Mouse (Mus musculus) hindbrain, embryonic 11.5 days (tissue): ENCODE data around the gene 6030498E09Rik. TPM values are rescaled to one million over a fixed set of nuclear protein-coding genes. Genes with fewer than 3 reads are reported as not detected.

Source experiments
- ATAC-seq: fragments of 200-750 bp; cut with Nextera tagmentation; 2 replicates; pipeline ENCODE4 v1.8.0; 2017; ENCODE audit warnings: mild to moderate bottlenecking, moderate TSS enrichment, moderate library complexity; ENCODE audit not compliant: low FRiP score
- DNase-seq: peaks from one replicate; pipeline ENCODE4 v3.0.0-alpha.2; 2015; ENCODE audit warnings: low spot score
- H3K27ac ChIP-seq: fragments of 300-500 bp; sonication (generic); 2 replicates; pipeline ENCODE4 v1.5.1; 2014; ENCODE audit warnings: mild to moderate bottlenecking, low read depth, low read length
- H3K27me3 ChIP-seq: fragments of 300-500 bp; sonication (generic); 2 replicates; pipeline ENCODE4 v1.6.1; 2014; ENCODE audit warnings: mild to moderate bottlenecking, low read length, moderate library complexity, mixed read lengths; ENCODE audit not compliant: control insufficient read depth, insufficient read depth
- H3K36me3 ChIP-seq: fragments of 300-500 bp; sonication (generic); 2 replicates; pipeline ENCODE4 v1.6.1; 2014; ENCODE audit warnings: mild to moderate bottlenecking, low read length, moderate library complexity, mixed read lengths; ENCODE audit not compliant: control insufficient read depth, insufficient read depth
- H3K4me1 ChIP-seq: fragments of 300-500 bp; sonication (generic); replicated peaks from 2 replicates; pipeline ENCODE4 v1.6.1; 2014; ENCODE audit warnings: low read length, mixed read lengths; ENCODE audit not compliant: control insufficient read depth, insufficient read depth
- H3K4me2 ChIP-seq: fragments of 300-500 bp; sonication (generic); replicated peaks from 2 replicates; pipeline ENCODE4 v1.6.1; 2014; ENCODE audit warnings: mild to moderate bottlenecking, low read depth, low read length
- H3K4me3 ChIP-seq: fragments of 300-500 bp; sonication (generic); 2 replicates; pipeline ENCODE4 v1.5.1; 2014; ENCODE audit warnings: low read depth, low read length
- H3K9ac ChIP-seq: fragments of 300-500 bp; sonication (generic); 2 replicates; pipeline ENCODE4 v1.6.1; 2014; ENCODE audit warnings: low read depth, low read length
- H3K9me3 ChIP-seq: fragments of 300-500 bp; sonication (generic); 2 replicates; pipeline ENCODE4 v1.6.1; 2016; ENCODE audit warnings: low read length; ENCODE audit not compliant: control insufficient read depth
- WGBS: fragments of 180-500 bp; shearing (Covaris S2); extraction: QIAGEN DNeasy Blood & Tissue Kit; methylation state at CpG from one replicate; pipeline ENCODE4 v1.1.7; 2014; 5-methylcytosine and 5-hydroxymethylcytosine counted together
- polyA plus RNA-seq: library from polyadenylated mRNA; unstranded; fragments of >200 nt; fragmentation: Nextera tagmentation; extraction: Ambion mirVana; gene quantifications from 2 replicates; pipeline ENCODE4 v1.2.1, GENCODE M21; 2014

The 6030498E09Rik gene
- polyA plus RNA-seq, 1 experiment from 2014 or later = not detected

DNA sequence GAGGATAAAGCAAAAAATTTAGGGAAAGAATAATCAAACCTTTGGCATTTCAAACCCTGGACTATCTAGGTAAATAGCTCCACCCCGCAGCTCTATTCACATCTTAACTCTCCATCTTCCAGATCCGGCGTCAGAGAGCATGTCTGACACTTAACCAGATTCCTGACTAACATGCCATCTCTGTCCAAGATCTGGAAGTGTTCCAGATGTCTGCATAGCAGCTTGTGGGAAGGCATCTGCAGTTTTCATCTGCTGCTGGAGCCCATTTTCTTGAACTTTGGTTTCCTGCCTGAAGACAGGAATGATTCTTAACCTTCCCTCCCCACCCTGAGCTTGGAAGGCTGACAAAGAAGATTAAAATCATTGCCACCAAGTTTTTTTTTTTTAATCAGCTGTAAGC lies 44.4 kb downstream of the 6030498E09Rik start:
- Histone ChIP-seq H3K9ac (no peak overlapping the region), H3K9me3 (no peaks in the 10 kb centered on the region), H3K27me3 (no peaks in the 10 kb centered on the region), H3K4me2 (no peak overlapping the region), H3K4me1 (no peaks in the 10 kb centered on the region), H3K27ac (no peak overlapping the region), H3K4me3 (no peak overlapping the region), H3K36me3 (no peaks in the 10 kb centered on the region)
- WGBS = 78% methylated on average over 3 of the region's 3 CpGs
- DNase-seq (no peak), ATAC-seq (no peak)

DNA sequence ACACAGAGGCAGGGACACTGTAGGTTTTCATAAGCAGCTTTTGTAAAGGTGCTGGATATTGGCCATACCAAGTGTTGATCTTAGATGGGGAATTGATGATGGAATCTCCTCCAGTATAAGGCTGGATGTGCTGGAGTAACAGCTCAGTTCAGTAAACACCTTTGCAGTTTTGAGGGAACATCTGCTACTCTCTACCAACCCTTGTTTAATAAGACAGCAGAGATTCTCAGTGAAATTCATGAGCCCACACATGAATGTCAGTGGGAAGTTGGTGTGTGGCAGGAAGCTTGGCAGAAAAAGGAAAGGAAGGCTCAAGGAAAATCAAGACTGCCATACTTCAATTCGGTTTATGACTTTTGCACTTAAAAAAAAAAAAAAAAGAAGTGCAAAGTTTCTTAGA lies 186.1 kb downstream of the 6030498E09Rik start:
- DNase-seq (no peak), ATAC-seq (no peak)
- H3K4me3 ChIP-seq = no peak overlapping the region
- no peaks in the 10 kb centered on the region for H3K36me3 ChIP-seq
- no peaks in the 10 kb centered on the region for H3K4me1 ChIP-seq
- H3K4me2 ChIP-seq = no peak overlapping the region
- H3K27ac ChIP-seq = no peak overlapping the region
- no peaks in the 10 kb centered on the region for H3K9me3 ChIP-seq
- no peak overlapping the region for H3K9ac ChIP-seq
- 86% methylated on average over 1 of the region's 1 CpGs for WGBS
- no peaks in the 10 kb centered on the region for H3K27me3 ChIP-seq

- WGBS = 85% methylated on average over 5 of the region's 5 CpGs
- ATAC-seq = no peak
- H3K27me3 ChIP-seq = no peaks in the 10 kb centered on the region
These were observed 223.8 kb downstream of the 6030498E09Rik start for GRCm38 (mm10) chrX:38996265-38996664.

More at GRCm38 (mm10) chrX:38996265-38996664, 223.8 kb downstream of the 6030498E09Rik start:
- H3K27ac ChIP-seq = no peak overlapping the region
- H3K4me2 ChIP-seq = no peak overlapping the region
- H3K9ac ChIP-seq = no peak overlapping the region
- no peaks in the 10 kb centered on the region for H3K36me3 ChIP-seq
- H3K4me3 ChIP-seq = no peak overlapping the region
- no peaks in the 10 kb centered on the region for H3K4me1 ChIP-seq
- H3K9me3 ChIP-seq = no peaks in the 10 kb centered on the region
- DNase-seq = no peak

Other genes with a start within 250 kb of the 6030498E09Rik start
- 40.8 and 42.0 TPM in 2 replicates for gene Cul4b, start 196.5 kb upstream of the 6030498E09Rik start, polyA plus RNA-seq
- gene Mcts1, start 172.1 kb upstream of the 6030498E09Rik start, polyA plus RNA-seq = 117 and 125 TPM in 2 replicates
- 27.0 and 28.6 TPM in 2 replicates for gene C1galt1c1, start 137.6 kb upstream of the 6030498E09Rik start, polyA plus RNA-seq